Mouse (Mus musculus) MEL (cell line): ENCODE measurements around the gene Ehf. TPM values are rescaled to one million over a fixed set of nuclear protein-coding genes. Genes with fewer than 3 reads are reported as not detected.

Experiments used
- DNase-seq: peaks from one replicate; pipeline ENCODE4 v3.0.0; 2011; ENCODE audit warnings: low read depth, low spot score
- H3K27ac ChIP-seq: 2 replicates; pipeline ENCODE4 v1.5.1; 2012; ENCODE audit warnings: low read depth, mild to moderate bottlenecking, control low read depth, low read length, moderate library complexity; ENCODE audit not compliant: control insufficient read depth
- H3K27me3 ChIP-seq, 2 experiments: fragments of 150-350 bp in 1 of 2; sonication (generic) in 1 of 2; 2 replicates each; pipeline ENCODE4 v1.6.1; 2012; ENCODE audit warnings: low read length in 2 of 2, mild to moderate bottlenecking in 2 of 2, improper control_type of control experiment in 1 of 2, moderate library complexity in 1 of 2; ENCODE audit not compliant: insufficient read depth in 2 of 2, control insufficient read depth in 1 of 2
- H3K36me3 ChIP-seq, 2 experiments: 2 replicates each; pipeline ENCODE4 v1.6.1; 2012 to 2014; ENCODE audit warnings: low read length in 2 of 2, improper control_type of control experiment in 1 of 2, inconsistent platforms in 1 of 2, mild to moderate bottlenecking in 1 of 2; ENCODE audit not compliant: insufficient read depth in 2 of 2, control insufficient read depth in 1 of 2
- H3K4me1 ChIP-seq, 2 experiments: fragments of 150-350 bp in 1 of 2; sonication (generic) in 1 of 2; 2 replicates each; pipeline ENCODE4 v1.6.1; 2012; ENCODE audit warnings: low read length in 2 of 2, improper control_type of control experiment in 1 of 2, mild to moderate bottlenecking in 1 of 2; ENCODE audit not compliant: insufficient read depth in 2 of 2, control insufficient read depth in 1 of 2
- H3K4me3 ChIP-seq, 2 experiments: fragments of 150-350 bp in 1 of 2; sonication (generic) in 1 of 2; 2 replicates each; pipeline ENCODE4 v1.5.1; 2012; ENCODE audit warnings: low read depth in 2 of 2, low read length in 2 of 2, mild to moderate bottlenecking in 2 of 2, moderate library complexity in 2 of 2, control low read depth in 1 of 2, improper control_type of control experiment in 1 of 2; ENCODE audit not compliant: control insufficient read depth in 1 of 2, insufficient read depth in 1 of 2
- H3K79me2 ChIP-seq: 2 replicates; pipeline ENCODE4 v1.6.1; 2012; ENCODE audit warnings: mild to moderate bottlenecking, low read length, moderate library complexity; ENCODE audit not compliant: control insufficient read depth, poor library complexity, insufficient read depth
- H3K9ac ChIP-seq: 2 replicates; pipeline ENCODE4 v1.6.1; 2012; ENCODE audit warnings: low read depth, mild to moderate bottlenecking, control low read depth, low read length, moderate library complexity; ENCODE audit not compliant: control insufficient read depth, poor library complexity, severe bottlenecking
- H3K9me3 ChIP-seq: fragments of 150-350 bp; sonication (generic); replicated peaks from 2 replicates; pipeline ENCODE4 v1.6.1; 2012; ENCODE audit warnings: mild to moderate bottlenecking, low read length, improper control_type of control experiment, moderate library complexity; ENCODE audit not compliant: insufficient read depth
- CHD2 ChIP-seq: IDR thresholded peaks from 2 replicates; pipeline ENCODE4 v1.6.1; 2011; ENCODE audit warnings: low read length, improper control_type of control experiment
- E2F4 ChIP-seq: IDR thresholded peaks from 2 replicates; pipeline ENCODE4 v1.6.1; 2011; ENCODE audit warnings: low read depth, low read length, improper control_type of control experiment, borderline replicate concordance
- ELF1 ChIP-seq: IDR thresholded peaks from 2 replicates; pipeline ENCODE4 v1.6.1; 2014; ENCODE audit warnings: low read depth, mild to moderate bottlenecking, inconsistent platforms, low read length, improper control_type of control experiment, moderate library complexity
- EP300 ChIP-seq, 2 experiments: IDR thresholded peaks; 2 replicates each; pipeline ENCODE4 v1.6.1; 2011; ENCODE audit warnings: improper control_type of control experiment in 2 of 2, low read length in 2 of 2, low read depth in 1 of 2, mild to moderate bottlenecking in 1 of 2
- ETS1 ChIP-seq: IDR thresholded peaks from 2 replicates; pipeline ENCODE4 v1.6.1; 2012; ENCODE audit warnings: low read depth, mild to moderate bottlenecking, inconsistent platforms, low read length, improper control_type of control experiment, moderate library complexity
- GABPA ChIP-seq: IDR thresholded peaks from 2 replicates; pipeline ENCODE4 v1.6.1; 2012; ENCODE audit warnings: low read depth, mild to moderate bottlenecking, inconsistent platforms, low read length, improper control_type of control experiment, moderate library complexity
- GATA1 ChIP-seq: IDR thresholded peaks from 2 replicates; pipeline ENCODE4 v1.6.1; 2011; ENCODE audit warnings: low read depth, low read length, improper control_type of control experiment
- HCFC1 ChIP-seq: IDR thresholded peaks from 2 replicates; pipeline ENCODE4 v1.6.1; 2012; ENCODE audit warnings: low read depth, mild to moderate bottlenecking, inconsistent platforms, low read length, improper control_type of control experiment, moderate library complexity
- KAT2A ChIP-seq: conservative IDR thresholded peaks from 2 replicates; pipeline ENCODE4 v1.6.1; 2012; ENCODE audit warnings: low read depth, low read length, improper control_type of control experiment, inconsistent platforms
- MAFK ChIP-seq: IDR thresholded peaks from 2 replicates; pipeline ENCODE4 v1.6.1; 2011; ENCODE audit warnings: low read depth, mild to moderate bottlenecking, low read length, improper control_type of control experiment, borderline replicate concordance
- MAX ChIP-seq: IDR thresholded peaks from 2 replicates; pipeline ENCODE4 v1.6.1; 2011; ENCODE audit warnings: low read length, improper control_type of control experiment
- MAZ ChIP-seq: IDR thresholded peaks from 2 replicates; pipeline ENCODE4 v1.6.1; 2012; ENCODE audit warnings: low read depth, mild to moderate bottlenecking, inconsistent platforms, low read length, improper control_type of control experiment
- MEF2A ChIP-seq: IDR thresholded peaks from 2 replicates; pipeline ENCODE4 v1.6.1; 2014; ENCODE audit warnings: low read depth, mild to moderate bottlenecking, inconsistent platforms, low read length, improper control_type of control experiment; ENCODE audit not compliant: poor library complexity, insufficient replicate concordance, severe bottlenecking; ENCODE audit errors: extremely low read depth
- MXI1 ChIP-seq: IDR thresholded peaks from 2 replicates; pipeline ENCODE4 v1.6.1; 2011; ENCODE audit warnings: mild to moderate bottlenecking, low read depth, low read length, improper control_type of control experiment
- MYB ChIP-seq: IDR thresholded peaks from 2 replicates; pipeline ENCODE4 v1.6.1; 2011; ENCODE audit warnings: mild to moderate bottlenecking, low read depth, low read length, improper control_type of control experiment
- MYC ChIP-seq: IDR thresholded peaks from 2 replicates; pipeline ENCODE4 v1.6.1; 2011; ENCODE audit warnings: low read depth, mild to moderate bottlenecking, low read length, improper control_type of control experiment, moderate library complexity
- NELFE ChIP-seq: IDR thresholded peaks from 2 replicates; pipeline ENCODE4 v1.6.1; 2011; ENCODE audit warnings: low read depth, low read length, improper control_type of control experiment
- NRF1 ChIP-seq: IDR thresholded peaks from 2 replicates; pipeline ENCODE4 v1.6.1; 2014; ENCODE audit warnings: low read depth, mild to moderate bottlenecking, inconsistent platforms, low read length, improper control_type of control experiment, moderate library complexity; ENCODE audit not compliant: poor library complexity, insufficient read depth, severe bottlenecking
- POLR2A ChIP-seq, 2 experiments: IDR thresholded peaks; 2 replicates each; pipeline ENCODE4 v1.6.1; 2011 to 2012; ENCODE audit warnings: low read length in 2 of 2, mild to moderate bottlenecking in 2 of 2, control low read depth in 1 of 2, improper control_type of control experiment in 1 of 2, low read depth in 1 of 2, moderate library complexity in 1 of 2; ENCODE audit not compliant: control insufficient read depth in 1 of 2, insufficient read depth in 1 of 2, poor library complexity in 1 of 2
- POLR2AphosphoS2 ChIP-seq: IDR thresholded peaks from 2 replicates; pipeline ENCODE4 v1.6.1; 2011; ENCODE audit warnings: low read length, improper control_type of control experiment
- POLR2AphosphoS5 ChIP-seq: IDR thresholded peaks from 2 replicates; pipeline ENCODE4 v1.6.1; 2012; ENCODE audit warnings: low read depth, borderline replicate concordance, mild to moderate bottlenecking, inconsistent platforms, low read length, moderate library complexity, mixed read lengths
- RAD21 ChIP-seq: IDR thresholded peaks from 2 replicates; pipeline ENCODE4 v1.6.1; 2011; ENCODE audit warnings: mild to moderate bottlenecking, low read depth, low read length, improper control_type of control experiment
- SMC3 ChIP-seq: IDR thresholded peaks from 2 replicates; pipeline ENCODE4 v1.6.1; 2011; ENCODE audit warnings: low read depth, low read length, improper control_type of control experiment
- TCF12 ChIP-seq: IDR thresholded peaks from 2 replicates; pipeline ENCODE4 v1.6.1; 2014; ENCODE audit warnings: low read depth, mild to moderate bottlenecking, inconsistent platforms, low read length, improper control_type of control experiment, moderate library complexity
- UBTF ChIP-seq: IDR thresholded peaks from 2 replicates; pipeline ENCODE4 v1.6.1; 2012; ENCODE audit warnings: low read depth, mild to moderate bottlenecking, inconsistent platforms, low read length, improper control_type of control experiment, moderate library complexity, borderline replicate concordance; ENCODE audit not compliant: insufficient read depth
- USF1 ChIP-seq: IDR thresholded peaks from 2 replicates; pipeline ENCODE4 v1.6.1; 2014; ENCODE audit warnings: low read depth, mild to moderate bottlenecking, inconsistent platforms, low read length, improper control_type of control experiment, moderate library complexity
- USF2 ChIP-seq, 2 experiments: IDR thresholded peaks; 2 replicates each; pipeline ENCODE4 v1.6.1; 2011 to 2012; ENCODE audit warnings: improper control_type of control experiment in 2 of 2, low read length in 2 of 2, borderline replicate concordance in 1 of 2, inconsistent platforms in 1 of 2, low read depth in 1 of 2, mild to moderate bottlenecking in 1 of 2; ENCODE audit not compliant: insufficient read depth in 1 of 2
- ZC3H11A ChIP-seq: IDR thresholded peaks from 2 replicates; pipeline ENCODE4 v1.6.1; 2012; ENCODE audit warnings: low read depth, mild to moderate bottlenecking, inconsistent platforms, low read length, improper control_type of control experiment
- polyA plus RNA-seq, 2 experiments: library from polyadenylated mRNA; stranded (reverse) in 1 of 2; unstranded in 1 of 2; fragments of >175 nt in 1 of 2; fragments of >200 nt in 1 of 2; gene quantifications; 2 replicates each; pipeline versions ENCODE4 v1.2.1 to v1.2.4; 2012; ENCODE audit warnings: low replicate concordance in 2 of 2, low read depth in 1 of 2; ENCODE audit not compliant: insufficient read length in 2 of 2, insufficient read depth in 1 of 2, missing spikeins in 1 of 2
- total RNA-seq: library from RNA; depleted of rRNA; stranded (reverse); fragments of 300-350 nt; gene quantifications from 2 replicates; pipeline ENCODE4 v1.2.3, GENCODE M21; 2012

The Ehf gene
- total and polyA plus RNA-seq, 3 experiments = not detected

- Histone ChIP-seq H3K79me2 (no peaks in the 10 kb centered on the region), H3K9ac (no peak overlapping the region), H3K4me1 (peaks cover 0 to 2% of the 10 kb centered on the region in 2 experiments; a peak in 2 of 4 replicates), H3K36me3 (peaks cover 0 to 8% of the 10 kb centered on the region in 2 experiments; a peak in 2 of 4 replicates), H3K4me3 (no peak overlapping the region), H3K27ac (no peak overlapping the region), H3K9me3 (no peaks in the 10 kb centered on the region), H3K27me3 (no peaks in the 10 kb centered on the region)
- TF ChIP-seq USF1 (no peak), MYB (no peak), CHD2 (no peak), MAX (no peak), UBTF (no peak), MEF2A (no peak), NELFE (no peak), MAFK (no peak), MYC (no peak), SMC3 (no peak), MAZ (no peak), ETS1 (no peak), POLR2A (IDR thresholded peaks at IDR 0.05; ENCODE audit: control insufficient read depth in 1 of 2, insufficient read depth in 1 of 2, low read depth in 1 of 2, low read length in 2 of 2, poor library complexity in 1 of 2) (no peak), GABPA (no peak), POLR2AphosphoS2 (no peak), ZC3H11A (no peak), TCF12 (no peak), ELF1 (no peak), E2F4 (no peak), GATA1 (no peak)
- no peak for DNase-seq
These were observed 43.7 kb upstream of the Ehf start for GRCm38 (mm10) chr2:103346751-103347289.

- H3K4me3 ChIP-seq = no peak overlapping the region
- peaks cover 0 to 21% of the 10 kb centered on the region in 2 experiments; a peak in 2 of 4 replicates for H3K36me3 ChIP-seq
- no peaks in the 10 kb centered on the region for H3K9me3 ChIP-seq
- no peak for TF ChIP-seq SMC3
- no peak for TF ChIP-seq ZC3H11A
- TF ChIP-seq NRF1 = no peak
- TF ChIP-seq MEF2A = no peak
- no peak for TF ChIP-seq POLR2AphosphoS5
- no peak for TF ChIP-seq KAT2A
- no peak for TF ChIP-seq GABPA
- TF ChIP-seq USF2 (IDR thresholded peaks at IDR 0.05; ENCODE audit: borderline replicate concordance in 1 of 2, insufficient read depth in 1 of 2, low read depth in 1 of 2, low read length in 2 of 2) = no peak
- no peak for TF ChIP-seq POLR2AphosphoS2
- TF ChIP-seq TCF12 = no peak
- no peak for TF ChIP-seq EP300 (IDR thresholded peaks at IDR 0.05; ENCODE audit: low read depth in 1 of 2, low read length in 2 of 2)
- no peak for TF ChIP-seq E2F4
- no peak for TF ChIP-seq RAD21
- no peak for TF ChIP-seq ETS1
- no peak for TF ChIP-seq MXI1
- no peak for TF ChIP-seq HCFC1
- no peak for DNase-seq
- peaks cover 7 to 13% of the 10 kb centered on the region in 2 experiments for H3K4me1 ChIP-seq
- no peak overlapping the region for H3K9ac ChIP-seq
- no peak overlapping the region for H3K27ac ChIP-seq
- H3K27me3 ChIP-seq = no peaks in the 10 kb centered on the region
- H3K79me2 ChIP-seq = no peaks in the 10 kb centered on the region
These were observed 40.5 kb upstream of the Ehf start for GRCm38 (mm10) chr2:103343611-103344010.
